Mouse (Mus musculus) kidney, adult 9 months (tissue): ENCODE measurements around the gene Cpeb3.

ENCODE experiments used
- DNase-seq: peaks from one replicate; pipeline ENCODE4 v3.0.0; 2022

Cpeb3 gene

DNA sequence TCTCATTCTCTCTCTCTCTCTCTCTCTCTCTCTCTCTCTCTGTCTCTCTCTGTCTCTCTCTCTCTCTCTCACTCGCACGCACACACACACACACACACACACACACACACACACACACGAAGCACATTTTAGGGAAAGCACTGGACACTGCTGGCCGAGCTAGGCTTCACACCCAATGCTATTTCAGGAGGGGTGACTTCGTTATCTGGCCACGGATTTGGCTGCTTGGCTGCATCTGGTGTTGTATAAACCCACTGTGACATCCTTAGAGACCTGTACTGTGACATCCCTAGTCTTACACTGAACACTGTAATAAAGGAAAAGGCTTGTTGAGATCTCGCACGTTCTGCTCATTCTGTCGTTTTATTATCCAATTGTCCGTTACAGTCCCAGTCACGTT is 187.4 kb downstream of the Cpeb3 start:
- no peak for DNase-seq

DNA sequence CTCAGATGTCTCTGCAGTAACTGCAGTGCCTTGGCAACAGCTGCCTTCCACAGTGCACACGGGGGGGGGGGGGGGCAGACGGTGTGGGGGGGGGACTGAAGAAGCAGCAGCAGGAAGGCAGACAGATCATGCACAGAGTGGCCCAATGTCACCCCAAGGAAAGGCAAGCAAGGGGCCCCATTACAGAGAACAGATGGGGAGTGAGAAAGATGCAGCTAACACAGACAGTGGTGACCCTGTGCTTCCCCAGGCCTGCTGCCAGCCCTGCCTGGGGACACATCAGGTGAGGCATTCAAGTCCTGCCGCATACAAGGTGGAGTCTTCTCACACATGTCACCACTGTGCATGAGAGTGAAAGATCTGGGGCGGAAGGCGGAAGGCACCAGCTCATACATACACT is 187.9 kb downstream of the Cpeb3 start:
- DNase-seq: no peak

DNA sequence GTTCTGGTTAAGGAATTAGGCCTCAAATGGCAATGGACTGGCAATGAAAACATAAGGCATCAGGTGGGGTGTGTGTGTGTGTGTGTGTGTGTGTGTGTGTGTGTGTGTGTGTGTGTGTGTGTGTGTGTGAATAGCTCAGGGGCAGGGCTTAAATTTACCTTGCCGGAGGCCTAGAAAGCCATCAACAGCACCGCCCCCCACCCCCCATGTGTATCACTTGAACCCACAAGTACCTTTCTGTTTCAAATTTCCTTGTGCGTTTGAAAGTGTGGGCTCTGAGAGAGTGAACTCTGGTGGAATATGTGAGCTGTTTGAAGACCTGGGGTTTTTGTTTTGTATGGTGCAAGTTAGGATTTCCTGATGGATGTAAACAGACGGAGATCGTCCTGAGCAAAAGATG is 189.5 kb downstream of the Cpeb3 start:
- DNase-seq: no peak

DNA sequence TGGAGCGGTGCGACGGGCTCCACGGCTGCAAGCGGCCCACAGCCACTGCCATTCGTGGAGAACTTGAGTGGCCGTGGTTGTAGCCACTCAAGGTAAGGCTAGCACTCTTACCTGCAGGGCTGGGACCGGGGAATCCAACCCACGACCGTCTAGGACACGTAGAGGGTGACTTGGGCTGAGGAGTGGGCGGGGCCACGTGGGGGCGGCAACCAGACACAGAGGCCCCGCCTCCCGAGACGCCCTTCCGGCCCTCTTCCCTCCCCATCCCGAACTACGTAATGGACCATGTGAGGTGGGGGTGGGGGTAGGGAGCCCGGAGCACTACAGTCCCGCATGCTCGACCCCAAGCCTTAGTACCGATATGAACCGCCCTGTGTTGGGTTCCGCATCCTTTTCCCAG is 190.0 kb downstream of the Cpeb3 start:
- peak; percentile 56 for DNase-seq

DNA sequence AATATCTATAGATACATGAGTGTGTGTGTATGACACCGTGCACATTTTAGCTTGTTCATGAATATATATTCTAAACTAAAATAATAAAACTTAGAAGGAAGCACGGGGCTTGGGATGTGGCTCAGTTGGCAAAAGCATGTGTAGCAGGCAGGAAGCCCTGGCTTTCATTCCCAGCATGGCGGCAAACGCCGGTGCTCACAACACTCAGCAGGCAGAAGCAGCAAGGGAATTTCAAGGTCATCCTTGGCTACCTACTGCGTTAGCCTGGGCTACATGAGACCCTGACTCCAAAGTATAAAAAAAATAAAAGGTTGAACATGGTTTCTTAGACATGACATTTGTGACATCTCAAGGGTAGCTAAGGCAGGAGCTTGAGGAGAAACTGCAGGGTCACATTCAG is 191.5 kb downstream of the Cpeb3 start:
- no peak for DNase-seq

DNA sequence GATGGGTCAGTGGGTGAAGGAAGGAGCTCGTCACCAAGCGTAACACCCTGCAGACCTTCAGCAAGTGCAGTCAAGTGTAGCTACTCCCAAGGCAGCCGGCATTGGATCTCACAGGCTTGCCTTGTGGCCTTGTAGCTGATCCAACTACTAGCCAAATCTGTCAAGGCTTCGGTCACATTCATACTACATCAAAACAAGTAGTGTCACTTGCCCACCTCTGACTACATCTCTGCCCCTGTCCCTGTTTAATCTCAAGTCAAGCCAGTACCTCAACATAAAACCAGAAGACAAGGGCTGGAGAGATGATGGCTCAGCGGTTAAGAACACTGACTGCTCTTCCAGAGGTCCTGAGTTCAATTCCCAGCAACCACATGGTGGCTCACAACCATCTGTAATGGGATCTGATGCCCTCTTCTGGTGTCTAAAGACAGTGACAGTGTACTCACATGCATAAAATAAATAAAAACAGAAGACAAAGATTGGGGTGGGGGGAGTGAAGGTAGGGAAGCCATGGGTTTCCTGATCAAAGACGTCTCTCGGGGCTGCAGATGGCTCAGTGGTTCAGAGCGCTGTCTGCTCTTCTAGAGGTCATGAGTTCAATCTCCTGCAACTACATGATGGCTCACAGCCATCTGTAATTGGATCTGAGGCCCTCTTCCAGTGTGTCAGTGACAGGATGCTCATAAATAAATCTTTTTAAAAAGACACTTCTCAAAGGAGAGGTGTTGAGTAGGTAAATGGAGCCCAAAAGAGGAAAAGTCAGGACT is 194.0 kb downstream of the Cpeb3 start:
- DNase-seq: no peak

DNA sequence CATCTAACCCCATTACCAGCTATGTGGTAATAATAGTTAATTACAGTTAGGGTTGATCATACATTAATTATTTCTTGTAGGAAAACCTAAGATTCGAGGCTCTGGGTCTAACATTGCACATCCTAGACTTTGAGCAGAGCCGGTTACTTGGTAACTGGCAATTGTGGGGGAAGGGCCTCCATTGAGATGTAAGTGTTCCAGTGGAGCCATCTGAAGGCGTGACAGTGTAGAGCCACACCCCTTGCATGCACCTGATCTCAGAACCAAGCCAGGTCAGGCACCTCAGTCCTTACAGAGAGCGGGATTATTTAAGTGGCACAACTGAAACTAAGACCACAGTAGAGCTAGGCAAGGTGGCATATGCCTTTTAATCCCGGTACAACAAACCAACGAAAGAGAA is 194.9 kb downstream of the Cpeb3 start:
- DNase-seq: peak; percentile 73

DNA sequence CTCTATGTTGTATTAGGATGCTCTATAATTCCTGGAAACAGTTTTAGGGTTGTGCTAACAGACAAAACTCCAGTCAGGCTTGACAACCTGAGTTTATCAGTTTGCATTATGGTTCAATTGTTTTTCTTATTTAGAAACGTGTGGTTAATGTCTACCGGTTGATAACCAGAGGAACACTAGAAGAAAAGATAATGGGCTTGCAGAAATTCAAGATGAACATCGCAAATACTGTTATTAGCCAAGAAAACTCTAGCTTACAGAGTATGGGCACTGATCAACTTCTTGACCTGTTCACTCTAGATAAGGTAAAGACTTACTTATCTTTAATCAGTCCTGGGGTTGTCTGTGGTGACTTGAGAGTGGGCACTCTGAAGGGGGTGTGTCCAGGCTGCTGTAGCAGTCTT is 198.5 kb downstream of the Cpeb3 start:
- no peak for DNase-seq

DNA sequence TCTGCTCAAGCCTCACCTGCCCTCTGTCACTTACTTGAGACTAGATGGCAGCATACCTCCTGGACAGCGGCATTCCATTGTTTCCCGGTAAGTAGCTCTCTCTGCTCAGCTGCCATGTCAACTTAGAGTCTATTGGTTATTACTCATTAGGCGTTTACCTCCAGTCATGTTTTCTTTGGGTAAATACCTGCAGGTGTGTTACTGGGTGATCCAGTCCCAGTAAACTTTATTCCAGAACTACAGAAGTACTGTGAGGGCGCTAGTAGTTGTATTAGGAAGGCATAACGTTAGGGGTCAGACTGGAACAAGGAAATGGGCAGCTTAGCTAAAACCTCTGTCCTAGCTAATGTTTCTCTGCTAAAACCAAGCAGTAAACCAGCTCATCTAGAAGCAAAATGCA is 203.8 kb downstream of the Cpeb3 start:
- DNase-seq: no peak
